Mouse (Mus musculus) right cerebral cortex, adult 2 months (tissue): ENCODE measurements around the gene Adssl1.

Experiments
- DNase-seq, 2 experiments: peaks; one replicate each; pipeline ENCODE4 v3.0.0; 2021 to 2022; ENCODE audit warnings: low spot score in 2 of 2

Gene Adssl1

DNA sequence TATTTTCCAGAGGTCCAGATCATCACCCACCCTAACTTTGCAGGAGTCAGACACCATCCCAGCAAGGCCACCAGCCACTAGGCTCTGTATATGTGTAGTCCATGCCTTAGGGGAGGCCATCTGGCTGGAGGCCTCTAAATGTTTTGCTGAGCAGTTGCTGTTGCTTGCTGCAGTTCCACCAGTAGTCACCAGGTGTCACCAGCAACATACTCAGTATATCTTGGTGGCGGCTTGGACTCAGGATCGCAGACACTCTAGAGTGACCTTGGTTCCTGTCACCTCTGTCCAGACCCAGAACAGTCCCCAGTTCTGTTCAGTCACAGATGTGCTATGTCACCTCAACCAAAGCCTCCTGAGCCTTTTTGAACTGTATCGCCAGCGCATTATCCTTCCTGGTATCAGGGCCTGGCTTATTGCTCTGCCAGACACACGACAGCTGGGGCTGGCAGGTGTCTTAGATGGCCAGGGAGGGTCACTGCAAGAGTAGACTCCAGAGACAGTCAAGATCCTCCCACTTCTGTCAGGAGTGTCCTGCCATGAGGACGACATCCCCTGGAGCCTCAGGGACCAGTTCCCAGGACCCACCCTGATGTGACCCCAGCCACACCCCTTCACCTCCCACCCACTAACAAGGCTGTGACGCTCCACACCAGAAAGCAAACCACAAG lies 33.4 kb downstream of the Adssl1 start:
- peak; percentile 92 to 93 for DNase-seq

DNA sequence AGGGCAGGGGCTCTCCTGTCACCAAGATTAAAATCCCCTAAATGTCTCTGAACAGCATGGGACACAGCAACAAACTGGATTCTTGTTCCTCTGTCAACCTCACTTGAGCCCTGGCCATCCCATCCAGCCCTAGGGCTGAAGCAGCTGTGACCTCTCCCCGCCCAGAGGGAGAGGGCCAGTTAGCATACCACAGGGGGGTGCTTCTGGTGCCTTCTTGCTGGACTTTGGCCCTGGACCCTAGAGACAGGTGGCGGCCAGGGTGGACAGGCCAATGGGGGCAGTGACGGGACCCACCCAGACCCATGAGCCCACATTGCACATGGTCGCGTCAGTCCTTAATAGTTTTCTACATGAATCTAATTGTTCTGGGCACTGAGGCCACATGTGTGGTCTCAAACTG lies 34.2 kb downstream of the Adssl1 start:
- no peak for DNase-seq

DNA sequence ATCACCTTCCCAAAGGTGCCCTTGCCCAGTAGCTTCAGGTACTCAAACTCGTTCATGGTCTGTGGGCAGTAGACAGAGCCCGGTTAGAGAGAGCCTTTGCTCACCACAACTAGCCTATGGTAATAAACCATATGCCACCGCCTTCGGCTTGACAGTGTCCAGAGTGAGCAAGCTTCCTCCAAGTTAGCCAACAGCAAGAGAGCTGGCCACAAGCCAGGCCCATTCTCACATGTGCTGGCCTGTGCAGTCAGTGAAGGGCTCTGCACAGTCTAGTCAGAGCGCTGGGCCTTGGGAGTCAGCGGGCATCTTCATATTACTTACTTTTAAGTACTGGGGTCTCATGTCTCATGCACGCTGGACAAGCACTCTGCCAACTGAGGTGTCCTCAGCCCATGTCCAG lies 38.8 kb downstream of the Adssl1 start:
- DNase-seq: peak in 1 of 2 experiments; percentile 49

DNA sequence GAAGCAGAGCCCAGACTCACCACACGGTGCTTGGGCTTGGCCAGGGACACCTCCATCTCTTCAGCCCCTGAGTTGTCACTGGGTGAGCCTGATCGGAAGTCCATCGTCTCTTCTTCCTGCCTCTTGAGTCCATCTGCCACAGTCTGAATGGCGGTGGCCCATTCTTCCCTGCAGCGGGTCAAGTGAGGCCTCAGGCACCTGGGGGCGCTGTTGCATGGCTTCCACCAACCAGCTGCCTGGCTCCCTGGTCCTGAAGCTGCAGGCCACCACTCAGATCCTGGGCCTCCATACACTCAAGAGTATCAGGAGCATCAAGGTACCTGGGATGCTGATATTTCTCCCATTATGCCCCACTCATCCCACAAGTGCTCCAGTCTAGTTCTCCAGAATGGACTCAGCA lies 39.3 kb downstream of the Adssl1 start:
- DNase-seq: peak; percentile 45 to 64

DNA sequence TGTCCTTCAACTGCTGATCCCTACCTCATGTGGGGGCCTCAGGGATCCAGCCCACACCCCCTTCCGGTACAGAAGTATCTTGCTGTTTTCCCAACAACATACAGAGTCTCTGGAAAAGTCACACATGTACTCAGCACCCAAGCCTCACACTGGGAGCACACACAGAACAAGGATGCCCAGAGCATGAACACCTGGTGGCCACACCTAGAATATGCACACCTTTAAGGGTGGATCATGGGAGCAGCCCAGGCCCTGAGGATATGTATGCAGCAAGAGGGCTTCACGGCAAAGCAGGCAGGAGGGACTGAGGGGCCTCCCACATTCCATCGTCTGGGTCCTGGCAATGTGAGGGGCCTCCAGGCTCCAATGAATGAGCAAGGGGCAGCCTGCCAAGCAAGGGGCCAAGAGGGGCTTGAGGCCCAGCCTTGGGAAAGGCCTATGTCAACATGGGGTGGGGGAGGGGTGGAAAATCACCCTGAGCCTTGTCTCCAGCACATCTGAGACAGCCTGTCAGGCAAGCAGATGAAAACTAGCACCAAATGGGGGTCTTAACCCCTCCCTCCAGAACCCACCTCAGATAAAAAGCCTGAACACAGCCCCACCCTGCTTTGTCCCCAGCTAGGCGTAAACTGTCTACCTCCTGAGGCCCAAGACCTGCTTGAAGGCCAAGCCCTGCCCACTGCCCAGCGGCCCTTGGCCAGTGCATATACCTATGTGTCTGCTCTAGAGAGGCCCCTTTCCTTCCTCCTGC lies 40.9 kb downstream of the Adssl1 start:
- no peak for DNase-seq

DNA sequence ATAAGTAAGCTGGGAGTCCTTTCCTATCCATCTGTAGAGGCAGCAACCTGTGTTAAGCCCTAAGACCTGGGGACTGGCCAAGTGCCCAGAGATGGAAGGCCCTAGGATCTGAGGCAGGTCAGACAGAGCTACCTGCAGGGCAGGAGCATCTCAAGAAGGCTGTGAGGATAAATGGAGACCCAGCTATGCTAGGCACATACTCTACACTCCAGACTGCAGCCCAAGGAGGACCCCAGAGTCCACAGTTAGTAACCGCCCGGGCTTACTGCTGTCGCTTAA lies 41.4 kb downstream of the Adssl1 start:
- DNase-seq: no peak

DNA sequence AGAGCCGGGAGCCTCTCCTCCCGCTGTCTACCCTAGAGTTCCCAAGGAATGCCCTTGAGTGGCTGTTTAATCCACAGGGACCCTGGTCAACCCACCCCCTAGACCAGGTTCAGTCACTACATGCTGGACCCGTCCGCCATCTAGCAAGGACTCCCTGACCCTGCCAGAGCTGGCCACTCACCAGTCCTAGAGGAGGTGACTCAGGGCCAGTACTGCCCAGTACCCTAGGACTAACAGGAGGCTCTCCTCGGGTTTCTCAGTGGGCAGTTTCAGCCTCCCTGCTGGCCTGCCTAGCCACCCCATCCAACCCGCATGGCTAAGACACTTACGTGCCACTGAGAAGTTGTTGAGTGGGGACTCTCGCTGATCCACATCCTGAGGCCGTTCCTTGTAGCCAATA lies 42.0 kb downstream of the Adssl1 start:
- DNase-seq: no peak

DNA sequence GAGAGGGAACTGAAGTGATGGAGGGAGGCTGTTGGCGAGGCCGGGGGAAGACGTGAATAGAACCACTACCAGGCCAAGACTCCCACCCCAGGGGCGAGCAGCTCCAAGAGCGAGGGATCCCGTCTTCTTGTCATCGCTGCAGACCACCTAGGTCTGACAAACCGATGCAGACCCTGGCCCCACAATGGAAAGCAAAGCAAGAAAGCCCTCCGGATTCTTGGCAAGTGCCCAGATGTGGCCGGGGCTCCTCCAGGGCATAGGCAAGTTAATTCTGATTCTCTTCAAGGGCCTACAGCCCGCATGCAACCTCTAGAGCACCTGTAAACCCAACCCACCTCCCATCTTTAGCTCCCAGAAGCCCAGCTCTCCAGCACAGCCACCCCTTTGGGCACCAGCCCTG lies 43.5 kb downstream of the Adssl1 start:
- DNase-seq: no peak

DNA sequence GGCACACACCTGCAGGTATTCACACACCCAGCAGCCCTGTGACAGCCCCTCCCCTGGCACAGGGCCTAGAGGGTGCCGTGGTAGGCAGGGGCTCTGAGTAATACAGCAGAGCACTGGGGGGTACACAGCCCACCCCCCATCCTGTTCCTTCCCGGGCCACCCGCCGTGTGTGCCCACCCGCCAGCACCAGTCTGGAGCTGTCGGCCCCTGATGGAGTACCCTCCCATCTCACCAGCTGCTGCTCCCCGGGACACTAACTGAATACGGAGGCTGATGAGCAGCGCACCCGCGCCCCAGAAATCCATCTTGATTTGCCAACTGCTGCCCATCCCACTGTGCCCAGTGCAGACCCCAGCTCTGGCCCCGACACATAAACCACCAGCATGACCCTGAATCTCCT lies 43.9 kb downstream of the Adssl1 start:
- no peak for DNase-seq

DNA sequence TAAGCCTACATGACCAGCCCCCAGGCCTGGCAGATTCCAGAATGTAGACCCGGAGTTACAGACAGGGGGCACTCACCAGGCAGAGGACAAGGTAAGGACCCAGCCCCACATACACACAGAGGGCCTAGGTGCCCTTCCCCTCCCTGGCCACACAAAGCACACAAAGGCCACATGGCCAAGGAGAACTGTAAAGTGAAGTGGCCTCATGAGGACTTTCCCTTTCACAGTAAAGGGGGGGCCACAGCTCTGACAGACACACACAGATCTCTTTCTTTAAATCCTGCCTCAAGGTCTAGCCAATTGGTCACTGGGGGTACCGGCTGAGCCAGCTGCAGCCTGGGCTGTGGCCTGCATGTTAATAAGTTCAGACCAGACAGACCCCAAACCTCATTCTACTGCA lies 44.3 kb downstream of the Adssl1 start:
- DNase-seq: no peak

DNA sequence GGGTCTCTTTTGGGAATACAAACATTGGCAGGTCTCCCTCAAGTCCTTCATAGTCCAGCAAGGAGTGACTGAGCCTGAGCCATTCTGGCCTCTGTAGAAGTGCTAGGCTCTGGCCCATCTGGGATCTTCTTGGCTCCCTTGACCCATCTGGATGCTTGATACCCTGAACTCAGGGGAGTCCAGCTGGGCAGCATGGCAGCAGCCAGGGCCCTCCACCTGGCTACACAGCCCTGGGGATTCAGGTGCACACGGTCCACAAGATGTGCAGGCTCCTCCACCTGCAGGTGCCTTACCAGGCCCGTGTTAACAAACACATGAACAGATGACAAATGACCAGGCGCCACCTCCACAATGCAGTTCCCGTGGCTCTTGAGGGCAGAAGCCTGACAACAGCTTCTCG lies 44.8 kb downstream of the Adssl1 start:
- DNase-seq: no peak

DNA sequence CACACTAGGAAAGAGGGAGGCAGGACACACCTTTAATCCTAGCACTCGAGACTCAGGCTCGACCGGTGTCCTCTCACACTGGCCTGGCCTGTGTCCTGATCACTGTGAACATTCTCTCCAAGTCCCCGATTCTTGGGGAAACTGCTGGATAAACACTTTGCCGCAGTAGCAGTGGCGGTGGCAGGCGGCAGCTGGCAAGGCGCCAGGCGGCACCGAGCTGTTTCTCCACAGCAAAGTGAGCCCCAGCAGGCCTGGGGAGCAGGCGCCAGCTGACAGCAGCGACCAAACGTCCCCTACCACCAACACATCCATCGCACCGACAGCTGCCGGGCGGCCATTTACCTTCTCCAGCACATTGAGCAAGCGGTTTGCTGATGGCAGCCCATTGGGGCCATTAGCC lies 45.6 kb downstream of the Adssl1 start:
- peak; percentile 76 to 82 for DNase-seq

DNA sequence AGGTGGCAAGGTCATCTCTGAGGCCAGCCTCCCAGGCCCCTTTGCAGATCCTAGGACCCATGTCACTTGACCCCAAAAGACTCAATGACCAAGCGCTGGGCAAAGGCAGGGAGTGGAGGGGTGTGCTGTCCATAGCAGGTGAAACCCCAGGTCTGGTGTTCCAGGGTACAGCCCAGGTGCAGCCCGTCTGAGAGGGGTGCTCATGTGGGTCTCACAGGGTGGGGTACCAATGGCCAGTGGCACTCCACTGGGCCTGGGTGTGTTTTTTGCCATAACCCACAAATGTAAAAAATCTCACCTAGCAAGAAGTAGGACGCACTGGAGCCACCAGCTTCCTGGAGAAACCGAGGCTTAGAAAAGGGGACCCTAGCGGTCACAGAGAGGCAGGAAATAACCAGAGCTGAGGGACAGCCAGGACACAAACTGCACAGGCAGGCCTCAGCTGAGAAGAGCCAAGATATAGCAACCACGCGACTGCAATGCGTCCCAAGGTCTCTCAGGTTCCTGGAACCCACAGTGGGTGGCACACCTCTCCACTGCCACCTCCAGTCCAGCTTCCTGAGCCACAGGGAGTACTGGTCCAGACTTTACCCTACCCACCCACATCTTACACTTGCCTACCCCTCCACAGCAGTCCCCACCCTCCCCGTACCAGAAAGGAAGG lies 46.2 kb downstream of the Adssl1 start:
- DNase-seq: no peak

DNA sequence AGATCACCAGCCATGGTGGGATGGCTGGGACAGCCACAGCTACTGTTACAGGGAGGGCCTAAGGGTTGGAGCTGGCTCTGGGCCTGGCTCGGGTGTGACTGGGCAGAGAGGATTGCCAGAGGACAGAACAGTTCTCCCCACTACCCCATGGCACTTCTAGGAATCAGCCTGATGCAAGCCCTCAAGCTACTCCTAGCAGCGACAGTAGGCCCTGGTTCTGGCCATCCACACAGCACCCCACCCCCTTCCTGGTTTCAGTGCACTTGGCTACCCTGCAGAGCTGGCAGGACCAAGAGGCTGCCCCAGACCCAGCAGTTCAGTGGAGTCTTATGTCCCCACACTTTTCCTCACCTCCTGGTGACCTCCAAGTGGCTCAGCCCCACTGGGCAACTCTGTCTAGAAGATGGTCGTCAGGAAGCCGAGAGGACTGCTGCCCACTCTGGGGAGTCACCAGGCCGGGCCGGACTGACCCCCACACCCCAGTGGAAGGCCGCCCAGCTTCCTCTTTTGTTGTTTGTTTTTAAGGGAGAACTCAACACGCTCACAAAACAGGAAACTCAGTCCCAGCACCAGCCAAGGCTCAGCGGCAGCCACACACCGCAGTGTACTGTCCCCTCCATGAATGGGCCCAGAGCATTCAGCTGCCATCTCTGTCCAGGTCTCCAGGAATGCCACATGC lies 47.9 kb downstream of the Adssl1 start:
- peak in 1 of 2 experiments; percentile 37 for DNase-seq

DNA sequence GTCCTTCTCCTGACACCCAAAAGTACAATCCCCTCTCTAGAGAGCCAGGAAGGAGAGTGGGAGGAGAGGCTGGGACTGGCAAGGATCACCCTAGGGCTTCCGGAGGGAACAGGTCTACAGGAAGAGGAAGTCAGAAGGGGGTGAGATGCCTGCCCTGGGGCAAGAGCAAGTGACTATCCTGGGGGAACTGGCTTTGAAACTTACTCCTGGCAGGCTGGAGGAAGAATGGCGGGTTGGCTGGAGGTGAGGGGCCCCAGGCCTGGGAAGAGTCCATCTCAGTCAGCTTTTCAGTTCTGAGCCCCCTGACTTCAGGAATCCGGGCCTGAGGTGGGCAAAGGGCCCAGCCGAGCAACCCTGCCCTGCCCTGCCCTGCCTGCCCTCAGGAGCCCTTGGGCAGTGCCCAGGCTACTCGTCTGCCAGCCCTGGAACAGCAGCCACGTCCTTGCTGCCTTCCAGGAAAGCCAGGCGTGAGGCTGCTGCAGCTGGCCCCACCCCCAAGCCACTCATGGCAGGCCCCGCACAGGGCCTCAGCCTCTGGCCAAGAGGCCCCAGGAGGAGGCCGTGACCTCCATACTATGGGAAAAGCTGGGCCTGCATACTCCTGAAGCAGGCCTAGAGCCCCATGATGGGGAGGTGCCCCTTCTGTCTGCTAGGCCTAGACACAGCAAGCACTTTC lies 51.0 kb downstream of the Adssl1 start:
- DNase-seq: no peak

DNA sequence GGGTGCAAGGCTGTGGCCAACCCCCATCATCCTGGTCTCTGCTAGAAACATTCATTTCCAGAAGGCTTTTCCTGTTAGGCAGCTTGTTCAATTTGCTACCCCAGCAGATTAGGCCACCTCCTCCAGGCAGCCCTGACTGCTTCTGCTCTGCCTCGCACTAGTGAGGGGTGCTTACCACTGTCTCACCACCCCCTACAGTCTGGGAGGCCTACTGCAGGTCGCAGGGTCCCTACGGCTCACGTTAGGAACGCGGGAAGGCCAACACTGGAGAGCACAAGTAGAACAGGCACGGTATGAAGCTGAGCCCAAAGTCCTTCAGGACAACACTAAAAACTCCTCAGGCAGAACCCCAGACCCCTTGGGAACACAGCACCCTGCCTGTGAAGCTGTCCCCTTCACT lies 52.0 kb downstream of the Adssl1 start:
- DNase-seq: no peak

DNA sequence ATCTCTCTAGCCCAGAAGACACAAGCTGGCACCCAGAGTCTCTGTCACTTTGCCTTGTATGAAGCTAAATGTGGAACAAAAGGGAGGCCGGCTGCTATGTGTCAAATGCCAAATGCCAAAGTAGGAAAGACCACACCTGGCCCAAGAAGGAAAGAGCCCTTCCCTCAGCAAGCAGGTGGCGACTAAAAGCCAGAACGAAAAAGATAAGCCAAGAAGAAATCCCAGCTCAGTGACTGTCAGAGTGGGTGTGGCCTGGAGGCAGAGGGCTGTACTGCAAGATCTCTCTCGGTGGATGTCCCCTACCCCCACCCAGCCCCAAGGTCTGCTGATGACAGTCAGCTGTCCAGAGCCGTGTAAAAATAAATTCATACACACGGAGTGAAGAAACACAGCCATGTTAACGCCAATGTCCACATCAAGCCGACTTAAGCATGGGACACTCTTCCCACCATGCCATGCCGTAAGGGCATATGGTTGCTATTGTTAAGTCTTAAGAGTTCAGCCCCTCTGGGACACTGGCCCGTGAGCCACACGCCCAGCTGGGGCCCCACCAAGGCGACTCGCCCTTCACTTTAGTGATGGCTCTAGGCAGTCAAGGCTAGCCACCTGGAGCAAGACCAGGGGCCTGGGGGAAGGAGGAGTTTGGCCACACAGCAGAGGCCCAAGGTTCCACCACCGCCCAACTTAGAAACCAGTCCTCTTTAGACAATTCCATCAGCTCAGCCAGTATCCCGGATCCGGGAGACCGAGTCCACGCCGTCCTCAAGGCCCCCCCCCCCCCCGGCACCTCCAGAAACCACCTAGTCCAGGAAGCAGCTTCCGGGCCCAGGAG lies 53.1 kb downstream of the Adssl1 start:
- DNase-seq: no peak

DNA sequence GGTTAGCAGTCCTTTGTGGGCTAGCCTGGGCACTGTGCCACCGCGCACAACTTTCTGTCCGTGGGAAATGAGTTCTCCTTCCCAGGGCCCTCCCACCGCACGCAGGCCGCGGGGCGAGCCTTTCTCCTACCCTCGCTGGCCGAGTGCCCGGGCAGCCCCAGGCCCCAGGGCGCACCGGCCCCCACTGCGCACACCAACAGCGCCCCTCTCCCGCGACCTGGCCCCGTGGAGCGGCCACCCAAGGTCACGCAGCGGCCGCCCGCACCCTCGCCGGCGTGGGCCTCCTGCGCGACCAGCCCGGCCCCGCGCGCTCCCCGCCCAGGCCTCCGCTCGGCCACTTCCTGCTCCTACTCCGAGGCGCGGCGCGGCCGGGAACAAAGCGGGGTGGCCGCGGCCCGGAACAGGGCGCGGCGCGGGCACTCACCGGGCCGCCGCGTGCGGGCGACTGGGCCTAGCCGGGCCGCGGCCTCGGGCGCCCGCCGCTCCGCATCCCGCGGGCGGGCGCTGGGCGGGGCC lies 53.8 kb downstream of the Adssl1 start:
- peak in 1 of 2 experiments; percentile 31 for DNase-seq

DNA sequence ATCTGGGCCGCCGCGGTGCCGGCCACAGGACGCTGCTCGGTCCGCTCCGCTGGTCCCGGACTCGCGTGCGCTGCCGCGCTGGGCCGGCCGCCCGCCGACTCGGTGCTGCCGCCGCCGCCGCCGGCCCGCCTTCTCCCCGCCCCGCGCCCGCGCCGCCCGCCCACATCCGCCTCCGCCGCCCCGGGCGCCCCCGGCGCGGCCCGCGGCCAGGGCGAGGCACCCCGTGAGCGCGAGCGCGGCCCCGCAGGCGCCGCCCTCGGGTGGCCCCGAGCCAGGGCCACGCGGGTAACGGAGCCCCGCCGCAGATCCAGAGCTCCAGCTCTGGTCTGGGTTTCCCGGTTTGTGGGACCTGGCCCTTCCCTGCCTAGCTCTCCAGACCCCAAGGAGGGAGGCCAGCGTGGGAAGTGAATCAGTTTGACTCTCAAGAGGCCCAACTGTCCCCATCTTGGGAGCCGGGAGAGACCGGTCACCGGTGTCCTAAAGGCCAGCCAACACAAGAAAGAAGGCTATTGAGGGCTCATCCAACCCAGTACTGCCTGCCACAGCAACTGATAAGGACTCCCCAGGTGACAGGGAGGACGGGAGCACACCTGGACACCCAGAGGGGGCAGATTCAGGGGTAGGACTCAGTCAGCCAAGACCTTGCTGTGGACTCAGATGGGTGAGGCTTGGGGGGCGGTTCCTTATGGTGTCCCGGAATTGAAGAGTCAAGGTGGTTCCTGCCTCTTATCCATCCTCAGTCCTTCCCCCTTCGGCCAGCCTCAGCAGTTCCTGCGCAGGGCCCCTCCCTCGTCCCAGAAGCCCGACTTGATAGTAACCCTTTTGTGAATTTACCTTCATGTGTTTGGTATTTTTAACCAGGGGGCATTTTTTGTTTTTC lies 54.5 kb downstream of the Adssl1 start, which contains the start of gene Akt1:
Akt1 (minus strand) TSS at position 753 of the 880 bp plus-strand sequence.
- peak; percentile 32 to 47 for DNase-seq
